Mouse (Mus musculus) cerebellum, postnatal 36 days (tissue): Measurements from ENCODE around the gene Fam160a1.

Experiments used
- DNase-seq, 2 experiments: peaks; one replicate each; pipeline ENCODE4 v3.0.0; 2021 to 2022; ENCODE audit warnings: mixed read lengths in 2 of 2

The Fam160a1 gene

GRCm38 (mm10) chr3:85619751-85620150 lies 197.3 kb downstream of the Fam160a1 start:
- no peak for DNase-seq

- DNase-seq: no peak
Measured at GRCm38 (mm10) chr3:85619345-85619744, 197.7 kb downstream of the Fam160a1 start.

- peak; percentile 43 to 44 for DNase-seq
Measured at GRCm38 (mm10) chr3:85618885-85619284, 198.2 kb downstream of the Fam160a1 start.

- no peak for DNase-seq
Measured at GRCm38 (mm10) chr3:85616389-85616788, 200.7 kb downstream of the Fam160a1 start.
